Mouse (Mus musculus) megakaryocyte-erythroid progenitor cell, adult 5 weeks (primary cell): ENCODE measurements around the gene Gpbp1l1. TPM values are rescaled to one million over a fixed set of nuclear protein-coding genes. Genes with fewer than 3 reads are reported as not detected.

ENCODE experiments used
- polyA plus RNA-seq: library from polyadenylated mRNA; stranded (reverse); fragments of >175 nt; gene quantifications from 2 replicates; pipeline ENCODE4 v1.2.3, GENCODE M21; 2012

Gene Gpbp1l1
- 11.1 and 11.8 TPM in 2 replicates for polyA plus RNA-seq

DNA sequence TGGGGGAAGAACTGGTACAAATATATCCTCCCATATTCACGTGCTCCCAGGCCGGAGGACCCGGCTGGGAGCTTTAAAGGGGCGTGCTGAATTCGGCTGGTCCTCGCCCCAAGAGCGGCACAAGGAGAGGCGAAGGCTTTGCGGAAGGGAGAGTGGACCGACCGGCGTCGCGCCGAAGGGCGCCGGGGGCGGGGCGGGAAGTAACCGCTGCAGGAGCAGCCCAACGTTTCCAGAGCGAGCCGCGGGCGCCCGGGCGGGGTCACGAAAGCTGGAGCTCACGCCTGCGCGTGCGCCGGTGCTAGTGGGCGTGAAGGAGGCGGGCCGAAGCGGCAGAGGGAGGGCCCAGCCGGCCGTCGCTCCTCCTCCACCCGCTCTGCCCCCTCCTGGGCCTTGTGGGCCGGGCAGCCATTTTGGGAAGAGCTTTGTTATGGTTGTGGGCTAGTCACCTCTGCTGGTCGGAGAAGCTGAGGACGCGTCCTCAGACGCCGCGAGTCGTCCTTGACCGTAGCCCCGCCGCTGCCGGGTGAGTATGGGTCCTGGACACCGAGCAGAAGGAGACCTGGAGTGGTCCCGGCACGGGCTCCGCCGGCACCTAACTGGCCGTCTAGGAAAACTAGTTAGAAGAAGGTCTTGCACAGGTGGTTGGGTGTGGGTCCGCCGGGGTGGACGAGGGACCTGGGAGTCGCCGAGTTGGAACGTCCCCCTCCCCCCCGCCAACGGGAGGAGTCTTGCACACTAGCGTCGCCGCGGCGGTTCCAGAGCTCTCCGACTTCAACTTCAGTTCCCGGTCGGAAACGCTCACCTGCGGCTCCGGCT, at the start of gene Gpbp1l1:
Gpbp1l1 (plus strand) TSS at position 353 of the 816 bp plus-strand sequence.

DNA sequence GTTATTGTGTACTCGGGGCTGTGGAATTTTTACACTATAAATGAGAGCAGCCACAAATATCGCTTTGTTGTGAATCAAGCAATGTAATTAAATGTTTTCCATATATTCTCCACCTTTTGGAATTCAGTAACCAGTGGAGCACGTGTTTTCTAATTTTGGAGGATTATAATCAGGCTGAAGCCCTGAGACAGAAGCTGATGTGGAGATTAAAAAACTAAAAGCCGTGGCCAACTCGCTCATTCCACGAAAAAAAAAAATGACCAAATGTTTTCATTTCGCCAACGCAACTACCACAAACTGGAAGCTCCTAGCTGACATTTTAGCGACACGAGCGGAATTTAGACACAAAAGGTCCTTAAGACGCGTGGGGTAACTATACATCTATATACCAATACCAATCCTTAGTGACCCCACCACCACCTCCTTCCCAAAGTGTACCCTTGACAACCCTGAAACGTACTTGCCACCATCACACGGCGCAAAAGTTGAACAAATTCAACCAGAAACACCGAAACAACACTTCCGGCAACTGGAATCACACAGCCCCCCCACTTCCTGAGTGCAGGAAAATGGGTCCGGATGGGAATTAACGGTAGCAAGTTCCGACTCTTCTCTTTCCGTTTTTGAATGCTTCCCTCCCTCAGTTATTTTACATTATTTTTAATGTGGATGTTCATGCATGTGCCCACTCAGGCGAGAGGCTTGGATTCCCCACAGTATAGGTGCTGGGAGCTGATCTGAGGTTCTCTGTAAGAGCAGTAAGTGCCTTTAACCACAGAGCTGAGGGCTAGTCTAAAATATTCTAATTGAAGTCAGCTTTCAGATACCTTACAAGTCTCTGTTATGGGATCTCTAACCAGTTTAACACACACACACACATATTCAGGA, 1.8 kb upstream of the Gpbp1l1 start, which contains the start of gene Tmem69:
Tmem69 (minus strand) TSS at position 524 of the 888 bp plus-strand sequence.

DNA sequence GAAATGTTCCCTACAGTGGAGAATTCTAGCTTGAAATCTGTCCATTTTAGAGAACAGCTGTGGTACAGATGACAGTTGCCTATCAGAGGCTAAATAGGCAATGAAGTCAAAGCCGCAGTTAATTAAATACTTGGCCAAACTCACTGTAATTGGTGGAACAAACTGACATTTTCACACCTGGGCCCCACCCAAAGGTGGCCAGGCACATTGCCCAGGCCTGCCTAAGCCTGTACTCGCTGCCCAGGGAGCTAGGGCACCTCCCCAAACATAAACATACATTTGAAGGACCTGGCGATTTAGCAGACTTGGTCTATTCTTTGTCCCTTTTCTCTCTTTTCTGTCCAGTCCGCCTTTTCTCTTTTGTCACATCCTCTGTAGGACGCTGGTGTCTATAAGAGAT, 38.9 kb downstream of the Gpbp1l1 start, which contains the start of gene Ccdc17:
Ccdc17 (plus strand) TSS at position 276 of the 400 bp plus-strand sequence.

DNA sequence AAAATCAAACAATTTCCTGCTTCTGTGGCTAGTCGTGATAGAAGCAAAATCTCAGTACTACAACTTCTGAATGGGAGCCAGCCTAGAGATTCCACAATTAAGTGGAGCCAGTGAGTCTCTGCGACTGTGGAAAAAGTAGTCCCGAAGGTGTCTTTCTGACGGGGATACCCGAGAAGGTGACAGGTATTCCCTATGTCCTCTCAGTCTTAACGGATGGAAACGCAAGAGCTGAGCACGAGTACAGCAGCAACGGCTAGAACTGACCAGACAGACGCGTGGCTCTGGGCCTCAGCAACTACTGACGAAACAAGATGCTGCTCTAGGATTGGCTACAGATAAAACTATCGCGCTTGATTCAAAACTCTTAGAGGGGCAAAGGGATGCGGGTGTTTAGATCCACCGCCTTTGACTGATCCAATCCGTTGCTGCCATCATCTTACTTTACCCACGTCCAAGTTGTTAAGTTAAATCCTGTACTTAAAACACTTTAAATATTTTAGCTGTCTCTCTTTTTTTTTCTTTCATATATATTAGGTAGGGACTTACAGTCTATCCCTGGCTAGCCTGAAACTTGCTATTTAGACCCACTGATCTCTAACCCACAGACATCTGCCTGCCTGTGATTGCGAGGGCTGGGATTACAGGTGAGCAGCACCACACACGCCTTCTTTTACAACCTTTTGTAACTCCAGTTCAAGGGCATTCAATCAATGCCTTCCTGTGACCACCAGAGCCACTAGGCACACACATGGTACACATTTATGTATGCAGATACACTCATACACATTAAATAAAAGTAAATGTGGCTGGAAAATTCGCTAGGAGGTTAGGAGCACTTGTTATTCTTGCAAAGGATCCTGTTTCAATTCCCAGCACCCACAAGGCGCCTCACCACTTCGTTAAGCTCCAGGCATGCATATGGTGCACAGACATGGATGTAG, 70.5 kb downstream of the Gpbp1l1 start, which contains the start of gene Nasp:
Nasp (minus strand) TSS at position 220 of the 941 bp plus-strand sequence.

Other genes starting within 250 kb of the Gpbp1l1 start
- gene Mast2, start 93.5 kb upstream of the Gpbp1l1 start, polyA plus RNA-seq, result 47.9 and 54.5 TPM in 2 replicates
- 1.7 and 2.0 TPM in 2 replicates for gene Ipp, start 50.1 kb upstream of the Gpbp1l1 start, polyA plus RNA-seq
- 2.5 and 3.8 TPM in 2 replicates for gene Tmem69, start 1.7 kb upstream of the Gpbp1l1 start, polyA plus RNA-seq
- 0.88 and 1.0 TPM in 2 replicates for gene Ccdc17, start 39.0 kb downstream of the Gpbp1l1 start, polyA plus RNA-seq
- 16.4 and 20.2 TPM in 2 replicates for gene Nasp, start 70.3 kb downstream of the Gpbp1l1 start, polyA plus RNA-seq
- 127 and 140 TPM in 2 replicates for gene Akr1a1, start 94.0 kb downstream of the Gpbp1l1 start, polyA plus RNA-seq
- gene Prdx1, start 127.9 kb downstream of the Gpbp1l1 start, polyA plus RNA-seq, result 14.1 and 16.4 TPM in 2 replicates
- 1.2 and 1.6 TPM in 2 replicates for gene Mmachc, start 150.7 kb downstream of the Gpbp1l1 start, polyA plus RNA-seq
- gene Ccdc163, start 150.9 kb downstream of the Gpbp1l1 start, polyA plus RNA-seq, result 2.8 and 5.8 TPM in 2 replicates
- 3.2 and 3.6 TPM in 2 replicates for gene Tesk2, start 163.3 kb downstream of the Gpbp1l1 start, polyA plus RNA-seq
- gene Toe1, start 250.0 kb downstream of the Gpbp1l1 start, polyA plus RNA-seq, result 3.6 and 3.9 TPM in 2 replicates